Mouse (Mus musculus): ENCODE data around the gene Usp49.

DNA sequence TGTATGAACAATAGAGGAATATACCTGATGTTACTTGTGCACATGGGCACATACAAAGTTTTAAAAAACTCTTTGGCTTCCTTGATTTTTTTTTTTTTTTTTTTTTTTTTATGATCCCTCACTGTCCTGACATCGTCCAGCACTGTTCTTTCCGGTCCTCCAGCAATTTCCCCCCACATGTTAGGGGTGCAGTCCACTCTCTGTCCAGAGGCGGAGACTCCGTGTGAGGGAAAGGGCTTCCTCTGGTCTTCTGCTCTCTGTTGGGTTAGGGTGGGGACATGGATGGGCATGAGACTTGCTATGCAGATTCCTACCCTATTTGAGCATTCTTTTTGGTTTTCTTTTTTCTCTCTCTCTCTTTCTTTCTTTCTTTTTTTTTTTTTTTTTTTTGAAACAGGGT is 27.4 kb downstream of the Usp49 start:
- no peak for TF ChIP-seq POLR2A (IDR thresholded peaks at IDR 0.05; ENCODE audit: low read depth, low read length)
- no peak for TF ChIP-seq CTCF (IDR thresholded peaks at IDR 0.05; ENCODE audit: extremely low read depth, insufficient read depth, insufficient read length, insufficient replicate concordance)

Measured in spleen, adult 2 months (tissue).